In genomic region chr5:76657245-76658083, GRCm38 (mm10) we compare ENCODE assay signal across 8 mouse cellular contexts. TPM values are rescaled to one million over a fixed set of nuclear protein-coding genes. Genes with fewer than 3 reads are reported as not detected.
A peak's percentile ranks its signal among the peaks of the same experiment; 100 is the strongest.
DNase-seq lines count a peak whose midpoint lies in the region; ATAC-seq and TF ChIP-seq lines count a peak whose summit lies in the region.

No protein-coding gene starts in this region.

- TF ChIP-seq RAD21 in MEL (IDR thresholded peaks at IDR 0.05; ENCODE audit: low read depth, low read length): no peak; the same call in 1 of the 2 replicates

- no peaks in the 10 kb centered on the region for H3K9me3 ChIP-seq in MEL (replicated peaks; ENCODE audit: insufficient read depth, low read length)
- no peaks in the 10 kb centered on the region for H3K9me3 ChIP-seq in embryonic facial prominence, embryonic 15.5 days (replicated peaks)
- no peaks in the 10 kb centered on the region for H3K9me3 ChIP-seq in heart, embryonic 15.5 days (replicated peaks)

- H3K36me3 ChIP-seq in MEL (ENCODE audit: control insufficient read depth in 1 of 2, insufficient read depth in 2 of 2, low read length in 2 of 2): peaks cover 0 to 34% of the 10 kb centered on the region in 2 experiments; a peak in 2 of 4 replicates
- H3K36me3 ChIP-seq in embryonic facial prominence, embryonic 15.5 days: no peaks in the 10 kb centered on the region
- H3K36me3 ChIP-seq in heart, embryonic 15.5 days: no peaks in the 10 kb centered on the region

- TF ChIP-seq POLR2A in MEL (IDR thresholded peaks at IDR 0.05; ENCODE audit: control insufficient read depth in 1 of 2, insufficient read depth in 1 of 2, low read depth in 1 of 2, low read length in 2 of 2, poor library complexity in 1 of 2): peak in 1 of 2 experiments; percentile 47; a peak in 1 of 4 replicates
- peak; percentile 99 for TF ChIP-seq POLR2A in brain, embryonic 14.5 days (IDR thresholded peaks at IDR 0.05; ENCODE audit: borderline replicate concordance, extremely low read depth, insufficient read depth, insufficient read length, poor library complexity, severe bottlenecking)
- TF ChIP-seq POLR2A in lung, adult 2 months (IDR thresholded peaks at IDR 0.05; ENCODE audit: borderline replicate concordance, extremely low read depth, low read depth, low read length): no peak

- peak overlapping the region; percentile 71 to 76 for H3K4me3 ChIP-seq in MEL (ENCODE audit: control insufficient read depth in 1 of 2, insufficient read depth in 1 of 2, low read depth in 2 of 2, low read length in 2 of 2)
- peak overlapping the region; percentile 83 for H3K4me3 ChIP-seq in embryonic facial prominence, embryonic 15.5 days (replicated peaks)
- peak overlapping the region; percentile 72 for H3K4me3 ChIP-seq in heart, embryonic 15.5 days
- peak overlapping the region; percentile 60 for H3K4me3 ChIP-seq in layer of hippocampus, adult 2 months
- H3K4me3 ChIP-seq in lung, adult 2 months (replicated peaks; ENCODE audit: extremely low read depth, low read depth, low read length): peak overlapping the region; percentile 42

- peak overlapping the region; percentile 72 for H3K27ac ChIP-seq in MEL (ENCODE audit: control insufficient read depth, low read depth, low read length)
- H3K27ac ChIP-seq in embryonic facial prominence, embryonic 15.5 days (replicated peaks): peak overlapping the region; percentile 81
- H3K27ac ChIP-seq in heart, embryonic 15.5 days: no peak overlapping the region
- peak overlapping the region; percentile 88 for H3K27ac ChIP-seq in layer of hippocampus, adult 2 months

- peak; percentile 90 for ATAC-seq in embryonic facial prominence, embryonic 15.5 days (ENCODE audit: insufficient number of reproducible peaks, low FRiP score, low TSS enrichment, low read depth)
- peak; percentile 93 for ATAC-seq in heart, embryonic 15.5 days (replicated peaks; ENCODE audit: insufficient number of reproducible peaks, insufficient read depth, low FRiP score, low read depth)

- peaks cover 13 to 27% of the 10 kb centered on the region in 2 experiments for H3K4me1 ChIP-seq in MEL (ENCODE audit: control insufficient read depth in 1 of 2, insufficient read depth in 2 of 2, low read length in 2 of 2)
- peaks cover 9% of the 10 kb centered on the region; the same call in 1 of the 2 replicates for H3K4me1 ChIP-seq in embryonic facial prominence, embryonic 15.5 days
- H3K4me1 ChIP-seq in heart, embryonic 15.5 days (replicated peaks): peaks cover 4% of the 10 kb centered on the region; the same call in 1 of the 2 replicates
- H3K4me1 ChIP-seq in lung, adult 2 months (ENCODE audit: control insufficient read depth, insufficient read depth, low read length): no peaks in the 10 kb centered on the region

- no peak for TF ChIP-seq EP300 in MEL (IDR thresholded peaks at IDR 0.05; ENCODE audit: low read depth in 1 of 2, low read length in 2 of 2)

- H3K4me2 ChIP-seq in embryonic facial prominence, embryonic 15.5 days (replicated peaks): peak overlapping the region; percentile 92
- peak overlapping the region; percentile 98 for H3K4me2 ChIP-seq in heart, embryonic 15.5 days

- no peaks in the 10 kb centered on the region for H3K27me3 ChIP-seq in MEL (ENCODE audit: control insufficient read depth in 1 of 2, insufficient read depth in 2 of 2, low read length in 2 of 2)
- H3K27me3 ChIP-seq in embryonic facial prominence, embryonic 15.5 days: no peaks in the 10 kb centered on the region
- peaks cover 3% of the 10 kb centered on the region; the same call in 1 of the 2 replicates for H3K27me3 ChIP-seq in heart, embryonic 15.5 days

- H3K79me2 ChIP-seq in MEL (ENCODE audit: control insufficient read depth, insufficient read depth, low read length, poor library complexity): peaks cover 5% of the 10 kb centered on the region; the same call in 1 of the 2 replicates

- DNase-seq in MEL (ENCODE audit: low read depth, low spot score): peak; percentile 68
- DNase-seq in brain, embryonic 14.5 days (ENCODE audit: low read depth): peak; percentile 88
- peak; percentile 56 to 64 for DNase-seq in layer of hippocampus, adult 2 months (ENCODE audit: low spot score in 2 of 2)
- peak; percentile 19 for DNase-seq in lung, adult 2 months
- peak; percentile 34 for DNase-seq in ovary, adult 18-20 months (ENCODE audit: low spot score)
- peak; percentile 40 for DNase-seq in urinary bladder, postnatal 25 days (ENCODE audit: low spot score)

- WGBS in embryonic facial prominence, embryonic 15.5 days: under 1% methylated on average over 77 of the region's 80 CpGs
- WGBS in heart, embryonic 15.5 days: under 1% methylated on average over 75 of the region's 80 CpGs
- whole genome bisulfite sequencing in lung, adult 2 months: 1% methylated on average over 80 of the region's 80 CpGs

- H3K9ac ChIP-seq in MEL (ENCODE audit: control insufficient read depth, low read depth, low read length, poor library complexity, severe bottlenecking): peak overlapping the region; percentile 71
- H3K9ac ChIP-seq in embryonic facial prominence, embryonic 15.5 days: peak overlapping the region; percentile 67
- H3K9ac ChIP-seq in heart, embryonic 15.5 days: peak overlapping the region; percentile 68

- peak in 2 of 3 experiments; percentile 25 to 45; a peak in 2 of 6 replicates for TF ChIP-seq CTCF in MEL (IDR thresholded peaks at IDR 0.05 in 2 of 3, conservative IDR thresholded peaks at IDR 0.05 in 1 of 3; ENCODE audit: control insufficient read depth in 1 of 3, insufficient read depth in 1 of 3, low read depth in 2 of 3, low read length in 3 of 3, poor library complexity in 1 of 3, severe bottlenecking in 1 of 3)
- TF ChIP-seq CTCF in brain, embryonic 14.5 days (IDR thresholded peaks at IDR 0.05; ENCODE audit: borderline replicate concordance, extremely low read depth, insufficient read depth, insufficient read length): peak; percentile 48; the same call in 1 of the 2 replicates
- TF ChIP-seq CTCF in layer of hippocampus, adult 2 months (conservative IDR thresholded peaks at IDR 0.05): peak; percentile 65
- TF ChIP-seq CTCF in lung, adult 2 months (IDR thresholded peaks at IDR 0.05; ENCODE audit: insufficient read depth, low read length): no peak

TF ChIP-seq in MEL, 35 proteins besides CTCF, POLR2A, EP300 and RAD21:
- no peak for TF ChIP-seq MYC (IDR thresholded peaks at IDR 0.05; ENCODE audit: low read depth, low read length)
- TF ChIP-seq MYB (IDR thresholded peaks at IDR 0.05; ENCODE audit: low read depth, low read length): no peak
- TF ChIP-seq UBTF (IDR thresholded peaks at IDR 0.05; ENCODE audit: borderline replicate concordance, insufficient read depth, low read depth, low read length): 0 out of 2 replicates have a peak, but pooled peaks have one; percentile 91
- 0 out of 2 replicates have a peak, but pooled peaks have one; percentile 2 for TF ChIP-seq HCFC1 (IDR thresholded peaks at IDR 0.05; ENCODE audit: low read depth, low read length)
- TF ChIP-seq SMC3 (IDR thresholded peaks at IDR 0.05; ENCODE audit: low read depth, low read length): peak; percentile 7; the same call in 1 of the 2 replicates
- TF ChIP-seq ZNF384 (IDR thresholded peaks at IDR 0.05; ENCODE audit: low read depth, low read length): no peak
- no peak for TF ChIP-seq CHD2 (IDR thresholded peaks at IDR 0.05; ENCODE audit: low read length)
- TF ChIP-seq NRF1 (IDR thresholded peaks at IDR 0.05; ENCODE audit: insufficient read depth, low read depth, low read length, poor library complexity, severe bottlenecking): peak; percentile 27; the same call in 1 of the 2 replicates
- no peak for TF ChIP-seq POLR2AphosphoS2 (IDR thresholded peaks at IDR 0.05; ENCODE audit: low read length)
- TF ChIP-seq ZMIZ1 (IDR thresholded peaks at IDR 0.05; ENCODE audit: low read depth, low read length): peak; percentile 18
- TF ChIP-seq TBP (IDR thresholded peaks at IDR 0.05; ENCODE audit: low read depth, low read length): no peak
- peak; percentile 81 for TF ChIP-seq USF1 (IDR thresholded peaks at IDR 0.05; ENCODE audit: low read depth, low read length)
- TF ChIP-seq TCF12 (IDR thresholded peaks at IDR 0.05; ENCODE audit: low read depth, low read length): peak; percentile 5; the same call in 1 of the 2 replicates
TF ChIP-seq in MEL: peak in this region for 7.

RNA-seq across cellular contexts. Expression of gene C530008M17Rik, which starts 1.2 kb away (rescaled TPM):
- total RNA-seq in MEL (2012; rRNA removed): 2.1 and 3.2 TPM in 2 replicates
- polyA plus RNA-seq in MEL (2012; ENCODE audit: insufficient read depth in 1 of 2, insufficient read length in 2 of 2, low read depth in 1 of 2, low replicate concordance in 2 of 2, missing spikeins in 1 of 2): 10 to 100 TPM in 1 of 2 experiments, not detected in 1; 10.6 TPM
- 86.4 and 122 TPM in 2 replicates for polyA plus RNA-seq in brain, embryonic 14.5 days (2012; rRNA removed)
- 16.9 and 17.0 TPM in 2 replicates for polyA plus RNA-seq in embryonic facial prominence, embryonic 15.5 days (2015; fragmentation: Nextera tagmentation; extraction: Ambion mirVana)
- 26.9 and 32.4 TPM in 2 replicates for polyA plus RNA-seq in heart, embryonic 15.5 days (2015; fragmentation: Nextera tagmentation; extraction: Ambion mirVana)
- 10 to 100 TPM; 89.9 to 92.4 TPM for total RNA-seq in layer of hippocampus, adult 2 months (2021)
- 4.9 and 6.0 TPM in 2 replicates for polyA plus RNA-seq in lung, adult 2 months (2012; rRNA removed)

Comparison
In these comparisons a context has a peak if more than half of its experiments do, and no peak if none do; other contexts are left out.
1. DNase-seq: peak in every context shown above with its lines; median percentile 88 in brain, embryonic 14.5 days; 68 in MEL; 60 in layer of hippocampus, adult 2 months; 40 in urinary bladder, postnatal 25 days; 34 in ovary, adult 18-20 months; 19 in lung, adult 2 months.